Mouse (Mus musculus) gastrocnemius, adult 2 months (tissue): Measurements from ENCODE around the gene Mterf1a. TPM values are rescaled to one million over a fixed set of nuclear protein-coding genes. Genes with fewer than 3 reads are reported as not detected.
"Not testable (repeated sequence)": the region's sequence is repeated elsewhere in the genome, so short reads cannot be mapped to it uniquely, and the experiment has no call there.

Experiments
- DNase-seq: peaks from one replicate; pipeline ENCODE4 v3.0.0; 2022
- H3K27ac ChIP-seq: fragments of 200-600 bp; 2 replicates; pipeline ENCODE4 v1.8.1; 2022; ENCODE audit warnings: mild to moderate bottlenecking
- H3K4me3 ChIP-seq: fragments of 200-600 bp; 2 replicates; pipeline ENCODE4 v1.8.1; 2022; ENCODE audit warnings: mild to moderate bottlenecking, moderate library complexity
- CTCF ChIP-seq: fragments of 200-600 bp; IDR thresholded peaks from 2 replicates; pipeline ENCODE4 v1.8.1; 2022; ENCODE audit warnings: antibody characterized with exemption, mild to moderate bottlenecking, moderate library complexity
- intact Hi-C: fragments of 180-260 bp; cut with DNase I; formaldehyde crosslinking; loops from one replicate; pipeline ENCODE4 v1.15.1; 2025
- total RNA-seq, 2 experiments: library from RNA; stranded (reverse); gene quantifications; 2 replicates each; pipeline ENCODE4 v1.2.3; 2021

Mterf1a gene
- total RNA-seq, 2 experiments from 2014 or later, result 1.8 to 1.9 TPM

DNA sequence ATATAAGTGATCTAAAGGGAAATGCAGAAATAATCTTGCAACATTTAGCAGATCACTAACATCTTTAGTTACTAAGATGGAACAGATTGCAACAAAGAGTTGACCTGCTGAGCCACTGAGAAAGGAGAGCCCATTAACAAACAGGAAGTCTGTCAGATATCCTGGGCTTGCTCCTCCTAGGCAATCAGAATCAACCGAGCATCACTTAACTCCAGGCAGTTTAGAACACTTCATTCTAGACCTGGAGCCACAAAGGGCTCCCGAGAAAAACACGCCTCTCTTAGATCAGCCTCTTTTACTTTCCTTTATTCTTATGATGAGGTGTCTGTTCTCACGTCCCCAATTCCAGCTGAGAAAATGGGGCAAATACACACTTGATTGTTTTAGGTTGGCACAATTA lies 32.9 kb upstream of the Mterf1a start:
- Histone ChIP-seq H3K4me3 (no peak overlapping the region), H3K27ac (no peak overlapping the region)
- DNase-seq, result no peak
- intact Hi-C loops, result no loop called here
- TF ChIP-seq CTCF, result no peak

DNA sequence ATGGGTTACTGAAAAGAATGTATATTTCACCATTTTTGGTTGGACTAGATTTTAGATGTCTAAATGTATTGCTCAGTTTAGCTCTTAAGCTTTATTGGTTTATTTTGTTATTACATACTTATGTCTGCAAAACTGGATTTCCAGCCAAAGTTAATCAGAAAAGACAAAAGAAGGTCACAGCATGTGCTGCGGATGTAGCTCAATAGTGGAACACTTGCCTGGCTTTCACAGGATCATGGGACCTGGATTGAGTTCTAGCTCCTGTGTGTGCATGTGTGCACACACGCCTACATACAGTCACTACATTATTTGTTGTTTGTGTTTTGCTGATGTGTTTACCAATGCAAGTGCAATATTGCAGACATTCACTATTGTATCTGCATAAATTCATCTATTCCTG lies 28.6 kb upstream of the Mterf1a start:
- no peak overlapping the region for H3K4me3 ChIP-seq
- no peak overlapping the region for H3K27ac ChIP-seq
- intact Hi-C loops, result no loop called here
- DNase-seq, result no peak
- TF ChIP-seq CTCF, result no peak

DNA sequence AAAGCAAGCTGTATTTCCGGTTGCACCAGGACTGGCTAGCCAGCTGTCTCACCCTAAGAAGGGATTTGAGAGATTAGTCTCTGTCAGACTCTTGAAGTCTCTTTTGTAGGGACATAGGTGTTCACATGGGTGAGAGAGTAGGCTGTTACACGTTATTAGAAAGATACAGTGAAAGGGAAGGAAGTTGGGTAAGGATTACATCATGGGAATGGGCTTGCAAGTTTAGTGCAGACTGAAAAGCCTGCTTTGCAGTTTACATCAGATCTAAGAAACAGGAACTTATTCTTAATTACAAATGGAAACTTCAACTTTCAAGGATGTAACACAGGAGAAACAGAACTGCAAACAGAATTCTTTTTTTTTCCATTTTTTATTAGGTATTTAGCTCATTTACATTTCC lies 11.7 kb upstream of the Mterf1a start:
- intact Hi-C loops, result no loop called here
- TF ChIP-seq CTCF, result no peak
- Histone ChIP-seq H3K27ac (no peak overlapping the region), H3K4me3 (no peak overlapping the region)
- no peak for DNase-seq

DNA sequence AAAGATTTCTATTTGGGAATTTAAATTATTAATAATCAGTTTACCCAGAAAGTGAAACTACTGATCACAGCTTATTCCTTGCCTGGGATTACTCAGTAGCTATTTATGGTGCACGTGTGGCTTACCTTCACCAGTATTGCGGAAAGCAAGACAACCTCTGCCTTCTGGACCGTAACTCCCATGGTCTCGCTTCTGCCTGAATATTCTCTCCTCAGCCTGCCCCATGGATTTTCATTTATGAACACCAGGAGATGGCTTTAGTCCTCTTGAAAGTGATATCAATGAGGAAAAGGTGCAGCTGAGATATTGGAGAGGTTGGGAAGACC lies 524 bp upstream of the Mterf1a start:
- intact Hi-C loops, result loop anchor here (2.0 to 10.0 kb wide), 2 partner anchors 151 to 297 kb away; no protein-coding TSS in a partner anchor
- peak overlapping the region; percentile 57 for H3K4me3 ChIP-seq

DNA sequence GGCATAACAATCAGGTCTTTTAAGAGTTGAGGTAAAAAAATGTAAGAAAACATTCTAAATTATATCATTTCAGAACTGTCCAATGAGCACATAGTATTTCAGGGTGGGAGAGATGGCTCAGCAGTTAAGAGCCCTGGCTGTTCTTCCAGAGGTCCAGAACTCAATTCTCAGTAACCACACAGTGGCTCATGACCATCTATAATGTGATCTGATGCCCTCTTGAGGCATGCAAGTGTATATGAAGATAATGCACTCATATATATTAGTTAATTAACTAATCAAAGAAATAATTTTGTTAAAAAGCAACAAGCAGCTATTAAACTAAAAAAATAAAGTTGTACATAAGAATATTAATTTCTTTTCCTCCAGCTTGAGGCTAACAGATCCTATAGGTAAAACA lies 4.5 kb downstream of the Mterf1a start:
- no peak for TF ChIP-seq CTCF
- no peak overlapping the region for H3K27ac ChIP-seq
- H3K4me3 ChIP-seq, result no peak overlapping the region
- DNase-seq, result no peak
- intact Hi-C loops, result no loop called here

More for the DNA sequence above, 524 bp upstream of the Mterf1a start:
- H3K27ac ChIP-seq, result peak overlapping the region; percentile 46; the same call in 1 of the 2 replicates
- DNase-seq, result not testable (repeated sequence)

DNA sequence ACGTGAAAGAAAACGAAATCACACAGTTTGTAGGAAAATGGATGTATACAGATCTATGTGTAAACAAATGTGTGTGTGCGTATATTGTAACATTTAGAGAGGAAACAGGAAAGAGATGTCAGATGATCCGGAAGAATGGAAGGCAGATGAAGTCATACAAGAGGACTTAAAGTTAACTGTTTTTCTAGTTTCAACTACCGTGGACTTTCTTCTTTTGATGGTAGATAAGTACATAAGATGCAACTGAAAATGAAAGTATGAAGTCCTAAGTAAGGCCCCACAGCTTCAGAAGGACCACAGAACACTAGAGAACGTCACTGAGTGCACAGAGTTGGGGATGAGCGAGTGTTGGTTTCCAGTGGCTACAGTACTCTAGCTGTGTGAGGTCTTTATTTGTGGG lies 6.9 kb downstream of the Mterf1a start:
- H3K27ac ChIP-seq, intact Hi-C loops, H3K4me3 ChIP-seq, DNase-seq: not testable (repeated sequence)

DNA sequence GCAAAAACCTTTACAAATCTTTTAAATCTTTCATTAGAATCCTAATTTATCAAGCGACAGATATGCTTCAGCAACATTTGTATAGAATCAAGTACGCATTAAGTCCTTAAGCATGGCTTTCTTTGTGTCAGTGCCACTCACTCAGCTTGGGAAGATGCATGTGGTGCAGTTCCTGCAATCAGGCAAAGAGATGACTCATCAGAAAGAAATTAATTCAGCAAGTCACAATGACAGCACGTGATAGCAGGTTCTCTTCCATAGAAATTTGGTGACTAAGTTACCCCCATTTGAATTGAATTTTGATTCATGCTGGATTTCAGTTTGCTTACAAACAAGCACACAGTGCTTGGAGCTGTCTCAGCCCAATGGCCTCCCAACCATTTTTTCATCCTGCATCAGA lies 20.2 kb downstream of the Mterf1a start:
- intact Hi-C loops, result no loop called here
- H3K27ac ChIP-seq, result no peak overlapping the region
- no peak overlapping the region for H3K4me3 ChIP-seq
- DNase-seq, result no peak
- no peak for TF ChIP-seq CTCF

DNA sequence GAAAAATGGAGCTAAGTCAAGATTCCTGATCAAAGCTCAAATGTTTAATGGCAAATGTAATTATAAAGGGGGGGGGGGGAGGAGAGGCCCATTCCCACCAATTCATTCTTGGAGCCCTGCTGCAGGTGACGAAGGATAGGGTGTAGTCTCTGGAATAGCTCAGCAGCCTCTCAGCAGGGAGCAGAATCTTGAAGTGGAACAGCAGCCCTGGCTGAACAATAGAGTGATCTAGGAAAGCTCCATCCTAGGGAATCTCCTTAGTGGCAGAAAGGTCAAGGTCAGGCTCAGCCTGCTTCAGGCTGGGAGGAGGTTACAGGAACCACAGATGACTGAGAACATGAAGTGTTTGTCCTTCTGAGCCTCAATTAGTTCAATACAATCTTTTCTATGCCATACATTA lies 21.4 kb downstream of the Mterf1a start:
- DNase-seq, result no peak
- intact Hi-C loops, result no loop called here
- no peak overlapping the region for H3K27ac ChIP-seq
- TF ChIP-seq CTCF, result no peak
- H3K4me3 ChIP-seq, result no peak overlapping the region

DNA sequence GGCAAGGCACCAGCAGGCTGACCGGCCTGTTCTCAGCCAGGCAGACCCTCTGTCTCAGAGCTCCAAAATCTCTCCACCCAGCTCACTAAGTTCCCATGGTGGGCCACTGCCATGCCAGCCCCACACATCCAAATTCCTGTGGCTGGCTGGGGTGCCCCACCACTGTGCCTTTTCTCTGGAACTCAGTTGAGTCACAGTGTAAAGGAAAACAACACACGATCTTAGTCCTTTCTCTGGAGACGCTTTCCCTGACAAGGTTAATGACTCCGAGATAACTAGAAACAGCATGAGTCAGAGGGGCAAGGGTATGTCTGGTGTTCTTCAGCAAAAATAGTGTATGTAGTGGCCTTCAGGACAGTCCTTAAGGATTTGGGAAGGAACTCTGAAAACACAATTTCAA lies 23.6 kb downstream of the Mterf1a start:
- TF ChIP-seq CTCF, result no peak
- H3K27ac ChIP-seq, result no peak overlapping the region
- intact Hi-C loops, result no loop called here

DNA sequence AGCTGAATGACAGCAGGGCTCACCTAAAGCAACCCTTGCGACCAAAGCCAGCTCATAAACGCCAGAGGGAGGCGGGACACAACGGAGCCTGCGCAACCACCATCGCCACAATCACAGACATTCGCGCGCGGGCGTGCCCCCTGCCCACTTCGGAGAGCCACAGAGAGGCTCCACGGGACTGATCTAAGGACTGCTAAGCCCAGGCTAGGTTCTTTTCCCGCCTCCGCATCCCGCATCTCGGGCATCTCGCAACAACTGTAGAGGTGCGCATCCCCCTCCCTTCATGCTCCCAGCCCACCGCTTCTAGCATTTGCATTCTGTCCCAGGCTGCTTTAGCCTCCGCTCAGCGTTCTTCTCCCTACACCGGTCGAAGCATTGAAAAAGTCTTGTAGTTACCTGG lies 48.7 kb downstream of the Mterf1a start, which contains the start of gene Lrrd1:
Gene Lrrd1 (plus strand): TSS at position 148 of the 400 bp plus-strand sequence.
- TF ChIP-seq CTCF, result no peak
- H3K4me3 ChIP-seq, result no peak within 1 kb of the TSS
- intact Hi-C loops, result no loop called here
- no peak within 1 kb of the TSS for H3K27ac ChIP-seq
- peak; percentile 15 for DNase-seq

More for the DNA sequence above, 23.6 kb downstream of the Mterf1a start:
- no peak for DNase-seq
- H3K4me3 ChIP-seq, result no peak overlapping the region

Other genes starting within 250 kb of the Mterf1a start
- gene Tmbim7, start 242.8 kb downstream of the Mterf1a start, total RNA-seq, result not detected
- 100 to 1,000 TPM in 1 of 2 experiments, 10 to 100 TPM in 1; 91.4 to 100 TPM for gene Gatad1, start 236.7 kb downstream of the Mterf1a start, total RNA-seq
- gene Ankib1, start 91.0 kb downstream of the Mterf1a start, total RNA-seq, result 10 to 100 TPM; 17.0 to 19.3 TPM
- gene Krit1, start 90.7 kb downstream of the Mterf1a start, total RNA-seq, result 10 to 100 TPM; 15.4 to 21.3 TPM
- gene Lrrd1, start 48.8 kb downstream of the Mterf1a start, total RNA-seq, result not detected
- 10 to 100 TPM; 50.2 to 51.8 TPM for gene Akap9, start 34.1 kb upstream of the Mterf1a start, total RNA-seq
- 1 to 10 TPM; 1.8 to 3.9 TPM for gene Cyp51, start 210.8 kb upstream of the Mterf1a start, total RNA-seq